In genomic region chr7:118849543-118850250, GRCm38 (mm10) we compare ENCODE assay signal across 12 mouse cellular contexts. TPM values are rescaled to one million over a fixed set of nuclear protein-coding genes. Genes with fewer than 3 reads are reported as not detected.
A peak's percentile ranks its signal among the peaks of the same experiment; 100 is the strongest.
DNase-seq lines count a peak whose midpoint lies in the region; ATAC-seq and TF ChIP-seq lines count a peak whose summit lies in the region.
"Had no signal": no experiment of that assay in that cellular context is flagged by ENCODE, and none has a peak within 500 bp of the region (broad histone marks: within the 10 kb centered on the region; RNA-seq: fewer than 3 reads in every experiment).

No protein-coding gene starts in this region.

- dilution Hi-C loops in CH12.LX (cut with MboI; ENCODE audit: extremely low pct_ligation_motif_present, extremely low pct_unique_long_range_greater_than_20kb, low sequenced_read_pairs), result no loop called here

- H3K9ac ChIP-seq in heart, embryonic 13.5 days, result peak overlapping the region; percentile 33
- no peak overlapping the region for H3K9ac ChIP-seq in liver, embryonic 12.5 days
- no peak overlapping the region for H3K9ac ChIP-seq in liver, embryonic 11.5 days (ENCODE audit: low read depth, low read length)
- no peak overlapping the region for H3K9ac ChIP-seq in CH12.LX (ENCODE audit: insufficient read depth, low read depth)
- H3K9ac ChIP-seq: embryonic facial prominence, embryonic 12.5 days; neural tube, embryonic 15.5 days had no signal

- in situ Hi-C loops in CH12.LX (cut with MboI; ENCODE audit: low pct_ligation_motif_present, low pct_unique_long_range_greater_than_20kb, low sequenced_read_pairs), result loop anchor here (10.0 kb wide), 1 partner anchor 145 kb away; the partner anchor contains the start of gene Gprc5b

- TF ChIP-seq CTCF in CH12.LX (conservative IDR thresholded peaks at IDR 0.05 in 1 of 2, IDR thresholded peaks at IDR 0.05 in 1 of 2; ENCODE audit: low read depth in 2 of 2, low read length in 2 of 2), result no peak
- TF ChIP-seq CTCF in G1E (IDR thresholded peaks at IDR 0.05; ENCODE audit: low read depth, low read length), result no peak

- WGBS in heart, embryonic 13.5 days, result 68% methylated on average over 5 of the region's 5 CpGs
- WGBS in liver, embryonic 12.5 days (ENCODE audit: insufficient replicate concordance), result 57% methylated on average over 5 of the region's 5 CpGs
- 76% methylated on average over 5 of the region's 5 CpGs for WGBS in liver, embryonic 11.5 days

- H3K36me3 ChIP-seq in heart, embryonic 13.5 days, result peaks cover 89% of the 10 kb centered on the region
- H3K36me3 ChIP-seq in liver, embryonic 12.5 days, result peaks cover 87% of the 10 kb centered on the region
- H3K36me3 ChIP-seq in liver, embryonic 11.5 days (ENCODE audit: control insufficient read depth, insufficient read depth, low read length), result peaks cover 50% of the 10 kb centered on the region
- H3K36me3 ChIP-seq in CH12.LX (replicated peaks in 1 of 2; ENCODE audit: control insufficient read depth in 1 of 2, insufficient read depth in 1 of 2, low read length in 1 of 2) (peaks cover 79 to 95% of the 10 kb centered on the region in 2 experiments), G1E (replicated peaks) (peaks cover 96% of the 10 kb centered on the region)

- peak overlapping the region; percentile 86 for H3K27ac ChIP-seq in heart, embryonic 13.5 days (replicated peaks)
- H3K27ac ChIP-seq in liver, embryonic 12.5 days, result 0 out of 2 replicates have a peak overlapping the region, but pooled peaks have one; percentile 24
- H3K27ac ChIP-seq in liver, embryonic 11.5 days (ENCODE audit: low read depth, low read length), result no peak overlapping the region
- no peak overlapping the region for H3K27ac ChIP-seq in CH12.LX (ENCODE audit: insufficient read depth, low read depth)
- H3K27ac ChIP-seq: embryonic facial prominence, embryonic 12.5 days; forebrain, embryonic 10.5 days; neural tube, embryonic 15.5 days had no signal

- H3K27me3 ChIP-seq in heart, embryonic 13.5 days (replicated peaks), result no peaks in the 10 kb centered on the region
- H3K27me3 ChIP-seq in liver, embryonic 12.5 days (replicated peaks), result no peaks in the 10 kb centered on the region
- H3K27me3 ChIP-seq in liver, embryonic 11.5 days (replicated peaks; ENCODE audit: control insufficient read depth, insufficient read depth, low read length), result no peaks in the 10 kb centered on the region
- H3K27me3 ChIP-seq in CH12.LX (replicated peaks) (no peaks in the 10 kb centered on the region), G1E (ENCODE audit: insufficient read depth, low read length) (no peaks in the 10 kb centered on the region)
- H3K27me3 ChIP-seq: embryonic facial prominence, embryonic 12.5 days; neural tube, embryonic 15.5 days had no signal

- no peak overlapping the region for H3K4me2 ChIP-seq in heart, embryonic 13.5 days
- no peak overlapping the region for H3K4me2 ChIP-seq in liver, embryonic 12.5 days
- H3K4me2 ChIP-seq in liver, embryonic 11.5 days, result no peak overlapping the region
- H3K4me2 ChIP-seq in CH12.LX (ENCODE audit: insufficient read depth, low read depth, poor library complexity, severe bottlenecking), result no peak overlapping the region
- H3K4me2 ChIP-seq: embryonic facial prominence, embryonic 12.5 days; neural tube, embryonic 15.5 days had no signal

- H3K4me3 ChIP-seq in heart, embryonic 13.5 days, result no peak overlapping the region
- H3K4me3 ChIP-seq in liver, embryonic 12.5 days, result no peak overlapping the region
- H3K4me3 ChIP-seq in liver, embryonic 11.5 days (ENCODE audit: low read depth, low read length), result no peak overlapping the region
- H3K4me3 ChIP-seq in CH12.LX (replicated peaks in 1 of 3; ENCODE audit: low read depth in 2 of 3, low read length in 2 of 3, poor library complexity in 1 of 3) (no peak overlapping the region), G1E (ENCODE audit: low read depth, low read length) (no peak overlapping the region)
- H3K4me3 ChIP-seq: embryonic facial prominence, embryonic 12.5 days; forebrain, embryonic 10.5 days; neural tube, embryonic 15.5 days had no signal

- no peak for DNase-seq in heart, adult 8-10 months (ENCODE audit: low spot score)
- no peak for DNase-seq in liver, embryonic 11.5 days (ENCODE audit: low spot score)
- DNase-seq in CH12.LX (ENCODE audit: extremely low read depth) (no peak), G1E (ENCODE audit: low spot score) (no peak)
- DNase-seq in left cerebral cortex, adult 18-20 months (ENCODE audit: low spot score in 2 of 2), result no peak
- no peak for DNase-seq in ovary, postnatal 14 days (ENCODE audit: low spot score)
- DNase-seq: cerebellum, postnatal 36 days had no signal

- peak; percentile 19; the same call in 1 of the 2 replicates for TF ChIP-seq POLR2A in CH12.LX (IDR thresholded peaks at IDR 0.05; ENCODE audit: low read depth, low read length)

- no peak for TF ChIP-seq EP300 in CH12.LX (IDR thresholded peaks at IDR 0.05; ENCODE audit: low read length)

- no peak for ATAC-seq in heart, embryonic 13.5 days (ENCODE audit: extremely low read depth, insufficient number of reproducible peaks, low FRiP score, low TSS enrichment)
- 0 out of 2 replicates have a peak, but pooled peaks have one; percentile 36 for ATAC-seq in liver, embryonic 12.5 days
- ATAC-seq in liver, embryonic 11.5 days (replicated peaks; ENCODE audit: low FRiP score), result no peak
- peak; percentile 51 for ATAC-seq in G1E (ENCODE audit: extremely low read depth, insufficient number of reproducible peaks, low FRiP score, poor library complexity, severe bottlenecking)

- TF ChIP-seq RAD21 in CH12.LX (IDR thresholded peaks at IDR 0.05; ENCODE audit: low read depth, low read length), result no peak

- no peaks in the 10 kb centered on the region for H3K9me3 ChIP-seq in heart, embryonic 13.5 days
- no peaks in the 10 kb centered on the region for H3K9me3 ChIP-seq in liver, embryonic 12.5 days (replicated peaks)
- H3K9me3 ChIP-seq in liver, embryonic 11.5 days (ENCODE audit: control insufficient read depth, low read length), result no peaks in the 10 kb centered on the region
- H3K9me3 ChIP-seq in CH12.LX (replicated peaks; ENCODE audit: low read length) (no peaks in the 10 kb centered on the region), G1E (replicated peaks) (no peaks in the 10 kb centered on the region)
- H3K9me3 ChIP-seq: embryonic facial prominence, embryonic 12.5 days; forebrain, embryonic 10.5 days; neural tube, embryonic 15.5 days had no signal

- peaks cover 28% of the 10 kb centered on the region for H3K79me2 ChIP-seq in CH12.LX (replicated peaks; ENCODE audit: control insufficient read depth, extremely low read depth, insufficient read depth, poor library complexity, severe bottlenecking)

- peaks cover 58% of the 10 kb centered on the region for H3K4me1 ChIP-seq in heart, embryonic 13.5 days
- peaks cover 44% of the 10 kb centered on the region for H3K4me1 ChIP-seq in liver, embryonic 12.5 days
- peaks cover 12% of the 10 kb centered on the region for H3K4me1 ChIP-seq in liver, embryonic 11.5 days (replicated peaks; ENCODE audit: control insufficient read depth, insufficient read depth, low read length)
- H3K4me1 ChIP-seq in CH12.LX (ENCODE audit: control insufficient read depth in 1 of 2, insufficient read depth in 2 of 2) (peaks cover 0 to 47% of the 10 kb centered on the region in 2 experiments; a peak in 2 of 4 replicates), G1E (ENCODE audit: insufficient read depth, low read depth, low read length) (peaks cover 71% of the 10 kb centered on the region)

TF ChIP-seq in CH12.LX, 34 proteins besides CTCF, POLR2A, EP300 and RAD21:
- no peak for TF ChIP-seq CHD2 (IDR thresholded peaks at IDR 0.05; ENCODE audit: low read length)
TF ChIP-seq in CH12.LX: peak in this region for 0.

RNA-seq across cellular contexts. Expression of gene Iqck, which starts 5.9 kb away (rescaled TPM):
- polyA plus RNA-seq in heart, embryonic 13.5 days (2015; fragmentation: Nextera tagmentation; extraction: Ambion mirVana), result 0.96 and 1.1 TPM in 2 replicates
- under 1 TPM; 0.32 to 0.72 (median 0.49) TPM for total RNA-seq in heart, adult 8-10 months (2022)
- polyA plus RNA-seq in liver, embryonic 12.5 days (2016; fragmentation: Nextera tagmentation; extraction: Ambion mirVana), result 0.37 and 0.68 TPM in 2 replicates
- 1.2 and 1.6 TPM in 2 replicates for polyA plus RNA-seq in liver, embryonic 11.5 days (2014; fragmentation: Nextera tagmentation; extraction: Ambion mirVana)
- total RNA-seq in CH12.LX (2012; rRNA removed), result 0.63 and 0.68 TPM in 2 replicates
- total RNA-seq in CH12.LX (2014; rRNA removed), result 0.45 and 0.62 TPM in 2 replicates
- polyA plus RNA-seq in CH12.LX (2012; ENCODE audit: insufficient read length, low read depth), result 0.39 and 0.42 TPM in 2 replicates
- 1.7 TPM in 1 of 2 replicates, not detected in the other for total RNA-seq in G1E (2014; fragmentation: Nextera tagmentation)
- 0.93 and 1.3 TPM in 2 replicates for total RNA-seq in G1E (2017)
- polyA plus RNA-seq in G1E (2012), result 0.16 and 0.26 TPM in 2 replicates
- 1 to 10 TPM; 2.6 to 4.0 TPM for total RNA-seq in left cerebral cortex, adult 18-20 months (2021)

RNA-seq across cellular contexts. Expression of gene Knop1, which starts 6.4 kb away (rescaled TPM):
- polyA plus RNA-seq in heart, embryonic 13.5 days (2015; fragmentation: Nextera tagmentation; extraction: Ambion mirVana), result 55.0 and 68.3 TPM in 2 replicates
- 10 to 100 TPM; 13.0 to 14.8 (median 14.0) TPM for total RNA-seq in heart, adult 8-10 months (2022)
- polyA plus RNA-seq in liver, embryonic 12.5 days (2016; fragmentation: Nextera tagmentation; extraction: Ambion mirVana), result 60.0 and 60.2 TPM in 2 replicates
- 95.9 and 112 TPM in 2 replicates for polyA plus RNA-seq in liver, embryonic 11.5 days (2014; fragmentation: Nextera tagmentation; extraction: Ambion mirVana)
- total RNA-seq in CH12.LX (2012; rRNA removed) (28.1 and 41.6 TPM in 2 replicates), CH12.LX (2014; rRNA removed) (35.0 and 37.5 TPM in 2 replicates), G1E (2014; fragmentation: Nextera tagmentation) (21.0 and 23.2 TPM in 2 replicates), G1E (2017) (29.6 and 39.1 TPM in 2 replicates)
- polyA plus RNA-seq in CH12.LX (2012; ENCODE audit: insufficient read length, low read depth) (60.8 and 60.9 TPM in 2 replicates), G1E (2012) (9.0 and 11.2 TPM in 2 replicates)
- 10 to 100 TPM; 22.3 to 23.4 TPM for total RNA-seq in left cerebral cortex, adult 18-20 months (2021)

Comparison
In these comparisons a context has a peak if more than half of its experiments do, and no peak if none do; other contexts are left out.
1. ATAC-seq: peak in liver, embryonic 12.5 days (single experiment) and G1E (single experiment); none in heart, embryonic 13.5 days (single experiment) and liver, embryonic 11.5 days (single experiment).
2. H3K27ac ChIP-seq: peak in heart, embryonic 13.5 days (single experiment) and liver, embryonic 12.5 days (single experiment); none in liver, embryonic 11.5 days (single experiment) and CH12.LX (single experiment).